Mouse (Mus musculus): ENCODE measurements around the gene Barhl1. TPM values are rescaled to one million over a fixed set of nuclear protein-coding genes. Genes with fewer than 3 reads are reported as not detected.

Barhl1 gene
- total RNA-seq (2021): not detected
- long read RNA-seq, experiment 1: 0 reads
- long read RNA-seq, experiment 2: 0 reads

GRCm38 (mm10) chr2:28916513-28916865 lies at the start of gene Barhl1:
Barhl1 (minus strand) TSS chr2:28916668.
- no peak for DNase-seq
- intact Hi-C loops (cut with DNase I): no loop called here

- DNase-seq: no peak
- intact Hi-C loops (cut with DNase I): no loop called here
Measured at GRCm38 (mm10) chr2:28963565-28963964, 47.1 kb upstream of the Barhl1 start.

DNA sequence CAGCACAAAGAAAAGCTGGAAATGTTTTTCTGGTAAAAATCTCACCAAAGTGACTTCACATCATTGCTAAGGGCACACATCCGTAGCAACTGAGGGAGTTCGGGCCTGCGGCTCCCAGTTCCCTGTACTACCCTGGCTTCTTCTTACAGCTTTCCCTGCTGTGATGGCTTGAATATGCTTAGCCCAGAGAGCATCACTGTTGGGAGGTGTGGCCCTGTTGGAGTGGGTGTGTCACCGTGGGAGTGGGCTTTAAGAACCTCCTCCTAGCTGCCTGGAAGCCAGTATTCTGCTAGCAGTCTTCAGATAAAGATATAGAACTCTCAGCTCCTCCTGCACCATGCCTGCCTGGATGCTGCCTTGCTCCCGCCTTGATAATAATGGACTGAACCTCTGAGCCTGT lies 45.2 kb upstream of the Barhl1 start:
- no peak for DNase-seq
- intact Hi-C loops (cut with DNase I): no loop called here

DNA sequence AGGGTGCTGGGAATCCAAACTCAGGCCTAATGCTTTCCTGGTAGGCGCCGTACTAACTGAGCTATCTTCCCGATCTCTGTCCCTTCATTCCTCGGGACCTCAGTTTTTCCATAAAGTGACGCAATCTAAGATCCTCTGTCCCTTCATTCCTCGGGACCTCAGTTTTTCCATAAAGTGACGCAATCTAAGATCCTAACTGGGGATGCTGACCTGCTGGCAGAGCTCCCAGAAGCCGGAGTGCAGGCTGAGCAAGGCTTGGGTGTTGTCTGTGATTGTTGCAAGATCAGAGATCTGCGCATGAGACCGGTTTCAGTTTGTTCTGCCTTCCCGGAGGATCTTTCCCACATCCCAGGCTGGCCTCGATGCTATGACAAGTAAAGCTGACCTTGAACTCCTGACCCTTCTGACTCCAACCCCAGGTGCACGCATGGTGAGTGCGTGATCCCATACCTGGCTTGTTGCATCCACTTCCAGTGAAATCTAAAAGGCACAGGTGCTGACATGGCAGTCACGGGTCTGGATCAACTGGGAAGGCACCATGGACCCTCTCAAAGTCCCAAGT lies 44.6 kb upstream of the Barhl1 start:
- DNase-seq: peak in 1 of 2 experiments; percentile 8

GRCm38 (mm10) chr2:28956874-28957273 lies 40.4 kb upstream of the Barhl1 start:
- DNase-seq: no peak
- intact Hi-C loops (cut with DNase I): no loop called here

More for the DNA sequence above, 44.6 kb upstream of the Barhl1 start:
- intact Hi-C loops (cut with DNase I): no loop called here

DNA sequence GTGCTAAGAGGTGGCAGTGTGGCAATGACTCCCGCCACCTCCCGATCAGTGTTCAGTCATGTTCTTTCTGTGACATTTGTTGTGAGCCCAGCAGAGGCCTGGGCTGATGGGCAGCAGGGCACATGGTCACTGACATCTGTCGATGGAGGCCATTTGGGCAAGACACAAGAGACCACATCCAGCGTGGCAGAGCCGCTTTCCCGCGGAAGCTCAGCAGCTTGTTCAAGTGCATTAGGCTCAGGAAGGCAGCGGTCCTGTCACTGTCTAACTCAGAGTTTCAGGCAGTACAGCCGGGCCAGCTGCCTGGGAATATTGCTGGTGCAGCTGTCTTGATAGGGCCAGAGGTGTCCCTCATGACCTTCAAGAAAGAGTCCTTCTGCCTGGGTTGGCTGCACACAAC lies 38.1 kb upstream of the Barhl1 start:
- intact Hi-C loops (cut with DNase I): no loop called here
- DNase-seq: no peak

DNA sequence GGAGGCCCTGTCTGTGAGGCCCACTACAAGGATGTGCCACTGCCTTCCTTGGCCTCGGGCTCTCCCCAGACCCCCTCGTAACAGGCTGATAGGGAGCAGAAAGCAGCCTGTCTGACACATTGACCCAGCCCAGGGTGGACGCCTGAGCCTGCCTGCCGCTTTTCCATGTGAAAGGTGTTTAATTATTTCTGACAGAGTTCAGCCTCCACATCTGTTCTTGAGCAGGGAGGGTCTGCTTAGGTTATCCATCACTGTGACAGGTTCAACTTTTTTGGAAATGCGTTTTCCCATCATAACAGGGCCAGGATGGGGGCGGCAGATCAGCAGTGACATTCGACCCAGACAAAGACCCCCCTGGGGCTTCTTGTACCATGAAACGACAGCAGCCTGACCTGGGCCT lies 36.5 kb upstream of the Barhl1 start:
- intact Hi-C loops (cut with DNase I): no loop called here
- no peak for DNase-seq

- DNase-seq: no peak
- intact Hi-C loops (cut with DNase I): no loop called here
Measured at GRCm38 (mm10) chr2:28946312-28946711, 29.8 kb upstream of the Barhl1 start.

DNA sequence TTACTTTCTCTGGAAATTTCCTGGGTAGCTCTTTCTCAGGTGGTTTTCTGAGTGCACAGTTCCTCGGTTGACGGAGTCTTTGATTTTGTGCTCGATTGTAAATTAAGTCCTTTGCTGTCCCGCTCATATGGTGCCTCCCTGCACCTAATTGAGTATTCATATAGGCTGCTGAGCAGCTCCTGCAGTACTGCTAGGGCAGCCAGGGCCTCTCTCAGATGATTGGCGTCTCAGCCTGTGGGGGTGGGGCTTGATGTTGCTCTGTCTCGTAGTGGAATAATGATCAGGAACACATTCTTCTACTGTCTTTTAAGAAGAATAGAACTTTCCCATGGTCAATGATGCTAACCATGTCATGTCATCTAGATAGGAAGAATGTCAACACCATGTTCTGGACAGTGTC lies 28.9 kb upstream of the Barhl1 start:
- intact Hi-C loops (cut with DNase I): no loop called here
- DNase-seq: no peak

- DNase-seq: no peak
Measured at GRCm38 (mm10) chr2:28943666-28944516, 27.4 kb upstream of the Barhl1 start.

GRCm38 (mm10) chr2:28938997-28939396 lies 22.5 kb upstream of the Barhl1 start:
- intact Hi-C loops (cut with DNase I): no loop called here
- DNase-seq: no peak

More at GRCm38 (mm10) chr2:28943666-28944516, 27.4 kb upstream of the Barhl1 start:
- intact Hi-C loops (cut with DNase I): no loop called here

DNA sequence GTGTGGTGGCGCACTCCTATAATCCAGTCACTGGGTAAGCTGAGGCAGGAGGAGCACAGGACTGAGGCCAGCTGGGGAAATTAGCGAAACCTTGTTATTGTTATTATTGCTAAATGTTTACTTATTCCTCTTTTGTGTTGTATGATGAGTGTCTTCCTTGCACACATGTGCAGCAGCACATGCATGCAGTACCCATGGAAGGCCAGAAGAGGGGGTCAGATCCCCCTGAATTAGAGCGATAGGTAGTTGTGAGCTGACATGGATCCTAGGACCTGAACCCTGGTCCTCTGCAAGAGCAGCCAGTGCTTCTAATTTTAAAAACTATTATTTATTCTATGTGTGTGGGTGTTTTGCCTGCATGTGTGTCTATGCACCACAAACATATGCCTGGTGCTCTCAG lies 14.1 kb upstream of the Barhl1 start:
- DNase-seq: no peak
- intact Hi-C loops (cut with DNase I): no loop called here

DNA sequence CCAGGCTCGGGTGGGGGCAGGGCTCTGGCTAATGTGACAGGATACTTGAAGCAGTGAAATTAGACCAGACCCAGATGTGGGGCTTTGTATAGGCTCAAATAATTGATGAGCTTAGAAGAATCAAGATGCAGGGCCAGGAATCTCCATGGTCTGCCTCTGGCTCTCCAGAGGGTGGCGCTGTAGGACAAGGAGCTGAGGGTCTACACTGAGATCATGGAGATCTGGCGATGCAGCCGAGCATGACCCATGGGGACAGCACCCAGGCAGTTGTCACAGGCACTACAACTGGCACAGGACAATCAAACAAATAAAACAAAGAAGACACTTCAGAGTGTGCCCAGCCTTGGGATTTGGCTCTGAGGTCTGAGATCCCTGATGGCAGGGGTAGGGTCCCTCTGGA lies 7.4 kb upstream of the Barhl1 start:
- intact Hi-C loops (cut with DNase I): loop anchor here (1.0 to 5.0 kb wide), 3 partner anchors 52 to 167 kb away; no protein-coding TSS in a partner anchor
- DNase-seq: peak; percentile 75 to 84

- intact Hi-C loops (cut with DNase I): no loop called here
- DNase-seq: no peak
Measured at GRCm38 (mm10) chr2:28919001-28919400, 2.5 kb upstream of the Barhl1 start.

- intact Hi-C loops (cut with DNase I): no loop called here
Measured at GRCm38 (mm10) chr2:28917518-28918361, 1.3 kb upstream of the Barhl1 start.

DNA sequence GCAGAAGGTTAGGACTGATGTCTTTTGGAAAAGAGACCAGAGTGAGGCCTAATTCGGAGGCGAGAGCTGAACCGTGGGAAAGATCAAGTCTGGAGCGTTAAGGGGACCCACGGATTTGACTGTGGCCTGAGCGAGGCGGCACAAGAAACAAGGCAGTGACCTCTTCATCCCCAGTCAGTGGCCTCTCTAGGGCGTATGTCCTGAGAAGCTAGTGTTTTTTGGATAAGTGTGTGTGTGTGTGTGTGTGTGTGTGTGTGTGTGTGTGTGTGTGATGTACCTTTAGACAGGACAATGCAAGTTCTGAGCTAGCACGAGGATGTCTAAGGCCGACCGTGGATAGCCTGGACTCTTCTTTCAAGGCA lies 669 bp upstream of the Barhl1 start:
- DNase-seq: no peak
- intact Hi-C loops (cut with DNase I): no loop called here

More at GRCm38 (mm10) chr2:28917518-28918361, 1.3 kb upstream of the Barhl1 start:
- DNase-seq: peak; percentile 27 to 31

- DNase-seq: peak; percentile 71 to 75
- intact Hi-C loops (cut with DNase I): no loop called here
Measured at GRCm38 (mm10) chr2:28915768-28916512, 528 bp downstream of the Barhl1 start.

- intact Hi-C loops (cut with DNase I): no loop called here
- DNase-seq: no peak
Measured at GRCm38 (mm10) chr2:28915104-28915738, 1.2 kb downstream of the Barhl1 start.

DNA sequence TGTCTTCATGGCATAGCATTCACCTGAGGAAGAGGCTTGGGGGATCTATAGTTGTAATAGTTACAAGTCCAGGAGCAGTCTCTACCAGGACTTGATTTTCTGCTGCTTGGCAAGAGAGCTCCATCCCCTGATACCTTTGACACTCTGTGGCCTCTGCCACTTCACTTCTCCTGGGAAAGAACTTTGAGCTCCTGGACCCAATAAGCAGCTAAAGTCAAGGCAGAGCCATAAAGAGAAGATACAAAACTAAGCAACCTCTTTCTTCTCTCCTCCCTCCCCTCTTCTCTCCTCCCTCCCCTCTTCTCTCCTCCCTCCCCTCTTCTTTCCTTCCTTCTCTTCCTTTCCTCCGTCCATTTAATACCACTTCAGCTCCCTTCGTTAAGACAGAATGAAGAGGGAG lies 2.3 kb downstream of the Barhl1 start:
- DNase-seq: no peak

DNA sequence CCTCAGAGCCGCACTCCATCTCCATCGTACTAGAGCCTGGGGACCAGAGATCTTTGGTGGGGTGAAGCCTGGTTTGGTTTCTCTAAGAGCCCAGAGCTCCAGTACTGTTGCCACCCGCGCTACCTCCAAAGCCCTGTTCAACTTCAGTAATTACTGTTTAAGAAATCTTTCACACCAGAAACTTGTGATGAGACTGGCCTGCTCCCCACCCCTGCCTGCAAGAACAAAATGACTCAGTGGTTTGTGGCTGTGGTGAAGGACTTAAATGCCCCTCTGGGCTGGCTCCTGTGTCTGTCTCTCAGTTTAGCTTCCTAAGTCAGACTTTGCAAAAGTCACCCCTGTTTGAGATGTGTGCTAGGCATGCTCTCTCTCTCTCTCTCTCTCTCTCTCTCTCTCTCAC lies 3.5 kb downstream of the Barhl1 start:
- intact Hi-C loops (cut with DNase I): no loop called here
- no peak for DNase-seq

More for the DNA sequence above, 2.3 kb downstream of the Barhl1 start:
- intact Hi-C loops (cut with DNase I): no loop called here
